8 mouse cellular contexts compared by ENCODE assay signal in genomic region chr7:128247443-128247842, GRCm38 (mm10). TPM values are rescaled to one million over a fixed set of nuclear protein-coding genes. Genes with fewer than 3 reads are reported as not detected.
DNase-seq lines count a peak whose midpoint lies in the region; ATAC-seq and TF ChIP-seq lines count a peak whose summit lies in the region.

No protein-coding gene starts in this region.

- no peaks in the 10 kb centered on the region for H3K9me3 ChIP-seq in ES-Bruce4 (replicated peaks; ENCODE audit: control insufficient read depth, insufficient read depth, low read length, poor library complexity, severe bottlenecking)
- no peaks in the 10 kb centered on the region for H3K9me3 ChIP-seq in forebrain, embryonic 11.5 days (ENCODE audit: control insufficient read depth, low read length)
- no peaks in the 10 kb centered on the region for H3K9me3 ChIP-seq in heart, embryonic 16.5 days (replicated peaks; ENCODE audit: control insufficient read depth, low read length)
- no peaks in the 10 kb centered on the region for H3K9me3 ChIP-seq in liver, embryonic 16.5 days (replicated peaks; ENCODE audit: control insufficient read depth, low read length)
- no peaks in the 10 kb centered on the region for H3K9me3 ChIP-seq in neural tube, embryonic 14.5 days (ENCODE audit: control insufficient read depth, low read length)

- H3K4me1 ChIP-seq in ES-Bruce4 (ENCODE audit: control insufficient read depth, insufficient read depth, low read length), result no peaks in the 10 kb centered on the region
- peaks cover 5% of the 10 kb centered on the region for H3K4me1 ChIP-seq in forebrain, embryonic 11.5 days (replicated peaks; ENCODE audit: control insufficient read depth, insufficient read depth, low read length)
- H3K4me1 ChIP-seq in heart, embryonic 16.5 days (ENCODE audit: control insufficient read depth, insufficient read depth, low read length), result peaks cover 24% of the 10 kb centered on the region
- peaks cover 21% of the 10 kb centered on the region for H3K4me1 ChIP-seq in liver, embryonic 16.5 days (ENCODE audit: control insufficient read depth, low read depth, low read length)
- H3K4me1 ChIP-seq in neural tube, embryonic 14.5 days (ENCODE audit: control insufficient read depth, insufficient read depth, low read length), result peaks cover 3% of the 10 kb centered on the region; the same call in 1 of the 2 replicates
- H3K4me1 ChIP-seq in testis, adult 2 months (ENCODE audit: control insufficient read depth, insufficient read depth, low read length), result no peaks in the 10 kb centered on the region; the same call in none of the 2 replicates

- H3K9ac ChIP-seq in ES-Bruce4 (ENCODE audit: low read depth, poor library complexity, severe bottlenecking), result no peak overlapping the region
- H3K9ac ChIP-seq in forebrain, embryonic 11.5 days (ENCODE audit: low read length), result peak overlapping the region; percentile 60
- H3K9ac ChIP-seq in heart, embryonic 16.5 days (ENCODE audit: low read length), result peak overlapping the region; percentile 94
- peak overlapping the region; percentile 70 for H3K9ac ChIP-seq in liver, embryonic 16.5 days (ENCODE audit: low read depth, low read length)
- peak overlapping the region; percentile 50 for H3K9ac ChIP-seq in neural tube, embryonic 14.5 days (replicated peaks; ENCODE audit: low read depth, low read length)

- H3K4me2 ChIP-seq in forebrain, embryonic 11.5 days (ENCODE audit: low read depth, low read length, severe bottlenecking), result peak overlapping the region; percentile 59
- H3K4me2 ChIP-seq in heart, embryonic 16.5 days (ENCODE audit: low read depth, low read length), result peak overlapping the region; percentile 67
- H3K4me2 ChIP-seq in liver, embryonic 16.5 days (ENCODE audit: low read depth, low read length), result peak overlapping the region; percentile 82
- H3K4me2 ChIP-seq in neural tube, embryonic 14.5 days (ENCODE audit: low read depth, low read length), result peak overlapping the region; percentile 47

- TF ChIP-seq EP300 in ES-Bruce4 (IDR thresholded peaks at IDR 0.05; ENCODE audit: insufficient read depth, low read depth, low read length), result no peak

- peak; percentile 53 for TF ChIP-seq CTCF in ES-Bruce4 (IDR thresholded peaks at IDR 0.05; ENCODE audit: low read depth, low read length)
- TF ChIP-seq CTCF in testis, adult 2 months (IDR thresholded peaks at IDR 0.05; ENCODE audit: control insufficient read depth, insufficient read depth, insufficient replicate concordance, low read depth, low read length), result peak; percentile 23; the same call in 1 of the 2 replicates

- DNase-seq in c-Kit-positive CD71-positive TER-119-negative erythroid progenitor cells, embryonic 14.5 days (ENCODE audit: low read depth), result peak; percentile 91
- peak; percentile 89 for DNase-seq in forebrain, embryonic 11.5 days (ENCODE audit: low spot score)
- DNase-seq in kidney, postnatal 25 days, result peak; percentile 90 to 94

- 2% methylated on average over 13 of the region's 13 CpGs for WGBS in forebrain, embryonic 11.5 days
- WGBS in heart, embryonic 16.5 days, result 2% methylated on average over 13 of the region's 13 CpGs
- 2% methylated on average over 13 of the region's 13 CpGs for WGBS in liver, embryonic 16.5 days (ENCODE audit: insufficient replicate concordance)
- WGBS in neural tube, embryonic 14.5 days, result 1% methylated on average over 13 of the region's 13 CpGs

- no peak for TF ChIP-seq POLR2A in ES-Bruce4 (IDR thresholded peaks at IDR 0.05; ENCODE audit: insufficient read depth, low read length)
- TF ChIP-seq POLR2A in testis, adult 2 months (IDR thresholded peaks at IDR 0.05; ENCODE audit: control insufficient read depth, low read depth, low read length), result no peak

- peak; percentile 73 for ATAC-seq in forebrain, embryonic 11.5 days (replicated peaks; ENCODE audit: low FRiP score)
- ATAC-seq in heart, embryonic 16.5 days (replicated peaks; ENCODE audit: extremely low read depth, insufficient read depth, low FRiP score), result peak; percentile 74
- peak; percentile 84 for ATAC-seq in liver, embryonic 16.5 days (ENCODE audit: low read depth)
- peak; percentile 79 for ATAC-seq in neural tube, embryonic 14.5 days (ENCODE audit: low read depth)

- H3K4me3 ChIP-seq in ES-Bruce4 (ENCODE audit: low read depth, low read length), result no peak overlapping the region
- peak overlapping the region; percentile 35 for H3K4me3 ChIP-seq in forebrain, embryonic 11.5 days (ENCODE audit: low read depth, low read length)
- peak overlapping the region; percentile 78 for H3K4me3 ChIP-seq in heart, embryonic 16.5 days (ENCODE audit: low read length)
- H3K4me3 ChIP-seq in liver, embryonic 16.5 days (ENCODE audit: low read depth, low read length), result peak overlapping the region; percentile 62
- peak overlapping the region; percentile 34 for H3K4me3 ChIP-seq in neural tube, embryonic 14.5 days (ENCODE audit: low read depth, low read length)
- peak overlapping the region; percentile 45; the same call in 1 of the 2 replicates for H3K4me3 ChIP-seq in testis, adult 2 months (ENCODE audit: control insufficient read depth, low read depth, low read length)

- no peak overlapping the region for H3K27ac ChIP-seq in ES-Bruce4 (ENCODE audit: insufficient read depth, low read length)
- H3K27ac ChIP-seq in forebrain, embryonic 11.5 days (ENCODE audit: low read depth, low read length), result no peak overlapping the region
- peak overlapping the region; percentile 99 for H3K27ac ChIP-seq in heart, embryonic 16.5 days (ENCODE audit: low read length)
- H3K27ac ChIP-seq in liver, embryonic 16.5 days (ENCODE audit: low read length), result peak overlapping the region; percentile 66
- 0 out of 2 replicates have a peak overlapping the region, but pooled peaks have one; percentile 72 for H3K27ac ChIP-seq in neural tube, embryonic 14.5 days (ENCODE audit: low read depth, low read length)
- peak overlapping the region; percentile 45; the same call in 1 of the 2 replicates for H3K27ac ChIP-seq in testis, adult 2 months (ENCODE audit: control insufficient read depth, insufficient read depth, low read depth, low read length)

- no peaks in the 10 kb centered on the region for H3K36me3 ChIP-seq in ES-Bruce4 (ENCODE audit: control insufficient read depth, insufficient read depth, low read length, poor library complexity, severe bottlenecking)
- peaks cover 3% of the 10 kb centered on the region; the same call in 1 of the 2 replicates for H3K36me3 ChIP-seq in forebrain, embryonic 11.5 days (ENCODE audit: control insufficient read depth, insufficient read depth, low read length)
- H3K36me3 ChIP-seq in heart, embryonic 16.5 days (ENCODE audit: control insufficient read depth, insufficient read depth), result peaks cover 37% of the 10 kb centered on the region
- peaks cover 8% of the 10 kb centered on the region for H3K36me3 ChIP-seq in liver, embryonic 16.5 days (ENCODE audit: control insufficient read depth, insufficient read depth)
- H3K36me3 ChIP-seq in neural tube, embryonic 14.5 days (ENCODE audit: control insufficient read depth, insufficient read depth, low read length), result peaks cover 4% of the 10 kb centered on the region; the same call in 1 of the 2 replicates
- H3K36me3 ChIP-seq in testis, adult 2 months (ENCODE audit: control insufficient read depth, insufficient read depth, low read length), result no peaks in the 10 kb centered on the region

- H3K27me3 ChIP-seq in ES-Bruce4 (ENCODE audit: control insufficient read depth, insufficient read depth, low read length, poor library complexity, severe bottlenecking), result no peaks in the 10 kb centered on the region; the same call in 1 of the 2 replicates
- peaks cover 6% of the 10 kb centered on the region for H3K27me3 ChIP-seq in forebrain, embryonic 11.5 days (ENCODE audit: control insufficient read depth, insufficient read depth, low read length)
- no peaks in the 10 kb centered on the region for H3K27me3 ChIP-seq in heart, embryonic 16.5 days (ENCODE audit: control insufficient read depth, insufficient read depth, low read length)
- H3K27me3 ChIP-seq in liver, embryonic 16.5 days (ENCODE audit: control insufficient read depth, insufficient read depth, low read depth, low read length), result peaks cover 13% of the 10 kb centered on the region
- H3K27me3 ChIP-seq in neural tube, embryonic 14.5 days (ENCODE audit: control insufficient read depth, insufficient read depth, low read length), result no peaks in the 10 kb centered on the region
- H3K27me3 ChIP-seq in testis, adult 2 months (ENCODE audit: control insufficient read depth, insufficient read depth, low read length), result no peaks in the 10 kb centered on the region

RNA-seq across cellular contexts. Expression of gene Tgfb1i1, which starts 0.8 kb away (rescaled TPM):
- 6.0 and 9.2 TPM in 2 replicates for polyA plus RNA-seq in ES-Bruce4 (2011; ENCODE audit: insufficient read depth, insufficient read length, low read depth, missing spikeins)
- 34.1 and 35.5 TPM in 2 replicates for polyA plus RNA-seq in forebrain, embryonic 11.5 days (2014; fragmentation: Nextera tagmentation; extraction: Ambion mirVana)
- polyA plus RNA-seq in heart, embryonic 16.5 days (2015; fragmentation: Nextera tagmentation; extraction: Ambion mirVana), result 161 and 168 TPM in 2 replicates
- polyA plus RNA-seq in liver, embryonic 16.5 days (2015; fragmentation: Nextera tagmentation; extraction: Ambion mirVana), result 9.6 and 11.9 TPM in 2 replicates
- 15.2 and 24.7 TPM in 2 replicates for polyA plus RNA-seq in neural tube, embryonic 14.5 days (2014; fragmentation: Nextera tagmentation; extraction: Ambion mirVana)
- 3.7 and 5.2 TPM in 2 replicates for polyA plus RNA-seq in testis, adult 2 months (2012; rRNA removed)

RNA-seq across cellular contexts. Expression of gene 9130023H24Rik, which starts 9.6 kb away (rescaled TPM):
- 1.3 and 1.5 TPM in 2 replicates for polyA plus RNA-seq in ES-Bruce4 (2011; ENCODE audit: insufficient read depth, insufficient read length, low read depth, missing spikeins)
- 13.2 and 13.3 TPM in 2 replicates for polyA plus RNA-seq in forebrain, embryonic 11.5 days (2014; fragmentation: Nextera tagmentation; extraction: Ambion mirVana)
- 4.9 and 6.8 TPM in 2 replicates for polyA plus RNA-seq in heart, embryonic 16.5 days (2015; fragmentation: Nextera tagmentation; extraction: Ambion mirVana)
- polyA plus RNA-seq in liver, embryonic 16.5 days (2015; fragmentation: Nextera tagmentation; extraction: Ambion mirVana), result 2.4 and 2.6 TPM in 2 replicates
- polyA plus RNA-seq in neural tube, embryonic 14.5 days (2014; fragmentation: Nextera tagmentation; extraction: Ambion mirVana), result 9.5 and 9.7 TPM in 2 replicates
- 8.1 and 9.5 TPM in 2 replicates for polyA plus RNA-seq in testis, adult 2 months (2012; rRNA removed)

RNA-seq across cellular contexts. Expression of gene Armc5, which starts 10.3 kb away (rescaled TPM):
- polyA plus RNA-seq in ES-Bruce4 (2011; ENCODE audit: insufficient read depth, insufficient read length, low read depth, missing spikeins), result 3.0 and 3.4 TPM in 2 replicates
- polyA plus RNA-seq in forebrain, embryonic 11.5 days (2014; fragmentation: Nextera tagmentation; extraction: Ambion mirVana), result 11.8 and 13.3 TPM in 2 replicates
- 12.8 and 13.8 TPM in 2 replicates for polyA plus RNA-seq in heart, embryonic 16.5 days (2015; fragmentation: Nextera tagmentation; extraction: Ambion mirVana)
- 5.7 and 6.5 TPM in 2 replicates for polyA plus RNA-seq in liver, embryonic 16.5 days (2015; fragmentation: Nextera tagmentation; extraction: Ambion mirVana)
- polyA plus RNA-seq in neural tube, embryonic 14.5 days (2014; fragmentation: Nextera tagmentation; extraction: Ambion mirVana), result 9.0 and 10.7 TPM in 2 replicates
- polyA plus RNA-seq in testis, adult 2 months (2012; rRNA removed), result 11.4 and 12.1 TPM in 2 replicates

RNA-seq across cellular contexts. Expression of gene Slc5a2, which starts 18.0 kb away (rescaled TPM):
- polyA plus RNA-seq in ES-Bruce4 (2011; ENCODE audit: insufficient read depth, insufficient read length, low read depth, missing spikeins), result not detected in 2 replicates
- 0.35 TPM in 1 of 2 replicates, not detected in the other for polyA plus RNA-seq in forebrain, embryonic 11.5 days (2014; fragmentation: Nextera tagmentation; extraction: Ambion mirVana)
- polyA plus RNA-seq in heart, embryonic 16.5 days (2015; fragmentation: Nextera tagmentation; extraction: Ambion mirVana), result 0.11 TPM in 1 of 2 replicates, not detected in the other
- polyA plus RNA-seq in liver, embryonic 16.5 days (2015; fragmentation: Nextera tagmentation; extraction: Ambion mirVana), result 1.4 and 1.7 TPM in 2 replicates
- not detected in 2 replicates for polyA plus RNA-seq in neural tube, embryonic 14.5 days (2014; fragmentation: Nextera tagmentation; extraction: Ambion mirVana)
- 1.2 and 2.0 TPM in 2 replicates for polyA plus RNA-seq in testis, adult 2 months (2012; rRNA removed)

RNA-seq across cellular contexts. Expression of gene Cox6a2, which starts 41.3 kb away (rescaled TPM):
- not detected in 2 replicates for polyA plus RNA-seq in ES-Bruce4 (2011; ENCODE audit: insufficient read depth, insufficient read length, low read depth, missing spikeins)
- polyA plus RNA-seq in forebrain, embryonic 11.5 days (2014; fragmentation: Nextera tagmentation; extraction: Ambion mirVana), result not detected in 2 replicates
- 1,071 and 1,148 TPM in 2 replicates for polyA plus RNA-seq in heart, embryonic 16.5 days (2015; fragmentation: Nextera tagmentation; extraction: Ambion mirVana)
- polyA plus RNA-seq in liver, embryonic 16.5 days (2015; fragmentation: Nextera tagmentation; extraction: Ambion mirVana), result 3.4 and 7.5 TPM in 2 replicates
- polyA plus RNA-seq in neural tube, embryonic 14.5 days (2014; fragmentation: Nextera tagmentation; extraction: Ambion mirVana), result 0.86 TPM in 1 of 2 replicates, not detected in the other
- polyA plus RNA-seq in testis, adult 2 months (2012; rRNA removed), result 0.35 and 0.52 TPM in 2 replicates

Comparison
In these comparisons a context has a peak if more than half of its experiments do, and no peak if none do; other contexts are left out.
1. H3K27ac ChIP-seq: peak in heart, embryonic 16.5 days (single experiment), liver, embryonic 16.5 days (single experiment), neural tube, embryonic 14.5 days (single experiment) and testis, adult 2 months (single experiment); none in ES-Bruce4 (single experiment) and forebrain, embryonic 11.5 days (single experiment).
2. Peak in every context shown above with its lines, with median percentiles within 50 percentile points of each other: DNase-seq, ATAC-seq and H3K4me2 ChIP-seq.